Mouse (Mus musculus) midbrain, postnatal 0 days (tissue): Measurements from ENCODE around the gene Tpd52l1. TPM values are rescaled to one million over a fixed set of nuclear protein-coding genes. Genes with fewer than 3 reads are reported as not detected.

Source experiments
- ATAC-seq: fragments of 200-750 bp; cut with Nextera tagmentation; 2 replicates; pipeline ENCODE4 v1.8.0; 2017; ENCODE audit warnings: moderate number of reproducible peaks, mild to moderate bottlenecking, moderate TSS enrichment, moderate library complexity; ENCODE audit not compliant: low FRiP score
- DNase-seq: peaks from one replicate; pipeline ENCODE4 v3.0.0-alpha.2; 2015; ENCODE audit warnings: low spot score
- H3K27ac ChIP-seq: fragments of 300-500 bp; sonication (generic); 2 replicates; pipeline ENCODE4 v1.5.1; 2014; ENCODE audit warnings: low read depth, mild to moderate bottlenecking, low read length, mixed read lengths
- H3K27me3 ChIP-seq: fragments of 300-500 bp; sonication (generic); 2 replicates; pipeline ENCODE4 v1.6.1; 2014; ENCODE audit warnings: low read length, control low read depth, mixed read lengths; ENCODE audit not compliant: insufficient read depth
- H3K36me3 ChIP-seq: fragments of 300-500 bp; sonication (generic); 2 replicates; pipeline ENCODE4 v1.6.1; 2014; ENCODE audit warnings: low read length, control low read depth, mixed read lengths; ENCODE audit not compliant: insufficient read depth
- H3K4me1 ChIP-seq: fragments of 300-500 bp; sonication (generic); 2 replicates; pipeline ENCODE4 v1.6.1; 2014; ENCODE audit warnings: mild to moderate bottlenecking, control low read depth, antibody characterized with exemption, low read length, mixed read lengths; ENCODE audit not compliant: insufficient read depth
- H3K4me2 ChIP-seq: fragments of 300-500 bp; sonication (generic); 2 replicates; pipeline ENCODE4 v1.6.1; 2014; ENCODE audit warnings: low read depth, mild to moderate bottlenecking, low read length, mixed read lengths; ENCODE audit not compliant: poor library complexity, severe bottlenecking
- H3K4me3 ChIP-seq: fragments of 300-500 bp; sonication (generic); 2 replicates; pipeline ENCODE4 v1.5.1; 2014; ENCODE audit warnings: low read depth, mild to moderate bottlenecking, low read length, moderate library complexity
- H3K9ac ChIP-seq: fragments of 300-500 bp; sonication (generic); replicated peaks from 2 replicates; pipeline ENCODE4 v1.6.1; 2014; ENCODE audit warnings: mild to moderate bottlenecking, low read length, moderate library complexity, mixed read lengths; ENCODE audit not compliant: poor library complexity, severe bottlenecking
- H3K9me3 ChIP-seq: fragments of 300-500 bp; sonication (generic); 2 replicates; pipeline ENCODE4 v1.6.1; 2016; ENCODE audit warnings: low read length, control low read depth
- CTCF ChIP-seq: IDR thresholded peaks from 2 replicates; pipeline ENCODE4 v1.5.1; 2016; ENCODE audit warnings: antibody characterized with exemption, mild to moderate bottlenecking
- WGBS: fragments of 180-500 bp; shearing (Covaris S2); extraction: QIAGEN DNeasy Blood & Tissue Kit; methylation state at CpG from one replicate; pipeline ENCODE4 v1.1.7; 2014; 5-methylcytosine and 5-hydroxymethylcytosine counted together
- polyA plus RNA-seq: library from polyadenylated mRNA; unstranded; fragments of >200 nt; fragmentation: Nextera tagmentation; extraction: Ambion mirVana; gene quantifications from 2 replicates; pipeline ENCODE4 v1.2.1, GENCODE M21; 2015
- total RNA-seq: library from RNA; depleted of rRNA; stranded (reverse); fragments of >200 nt; gene quantifications from 2 replicates; pipeline ENCODE4 v1.2.3, GENCODE M21; 2014

Tpd52l1 gene
- total and polyA plus RNA-seq, 2 experiments from 2014 or later = 30.1 to 82.7 TPM

DNA sequence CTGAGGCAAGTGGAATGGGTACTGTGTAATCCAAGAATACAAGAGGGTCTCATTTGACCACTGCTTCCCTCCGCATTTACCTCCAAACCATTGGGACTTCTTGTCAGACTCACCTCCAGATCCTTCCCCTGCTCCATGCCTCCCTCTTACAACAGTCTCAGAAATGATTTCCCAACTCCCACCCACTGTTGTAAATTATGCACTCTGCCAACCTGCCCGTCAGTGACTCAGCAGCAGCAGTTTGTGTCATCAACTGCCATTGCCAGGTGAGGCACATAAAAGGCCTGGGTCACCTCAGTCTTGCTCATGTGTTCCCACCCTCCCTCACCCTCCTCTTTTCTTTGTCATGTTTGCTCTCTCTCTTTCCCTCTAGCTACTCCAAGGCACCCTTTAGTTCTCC lies 91.6 kb downstream of the Tpd52l1 start:
- WGBS = 85% methylated on average over 2 of the region's 2 CpGs
- no peaks in the 10 kb centered on the region for H3K4me1 ChIP-seq
- H3K9me3 ChIP-seq = no peaks in the 10 kb centered on the region
- no peaks in the 10 kb centered on the region for H3K36me3 ChIP-seq
- H3K4me2 ChIP-seq = no peak overlapping the region
- DNase-seq = no peak
- no peak overlapping the region for H3K4me3 ChIP-seq
- no peaks in the 10 kb centered on the region for H3K27me3 ChIP-seq
- H3K27ac ChIP-seq = no peak overlapping the region
- TF ChIP-seq CTCF = no peak
- H3K9ac ChIP-seq = no peak overlapping the region
- no peak for ATAC-seq

DNA sequence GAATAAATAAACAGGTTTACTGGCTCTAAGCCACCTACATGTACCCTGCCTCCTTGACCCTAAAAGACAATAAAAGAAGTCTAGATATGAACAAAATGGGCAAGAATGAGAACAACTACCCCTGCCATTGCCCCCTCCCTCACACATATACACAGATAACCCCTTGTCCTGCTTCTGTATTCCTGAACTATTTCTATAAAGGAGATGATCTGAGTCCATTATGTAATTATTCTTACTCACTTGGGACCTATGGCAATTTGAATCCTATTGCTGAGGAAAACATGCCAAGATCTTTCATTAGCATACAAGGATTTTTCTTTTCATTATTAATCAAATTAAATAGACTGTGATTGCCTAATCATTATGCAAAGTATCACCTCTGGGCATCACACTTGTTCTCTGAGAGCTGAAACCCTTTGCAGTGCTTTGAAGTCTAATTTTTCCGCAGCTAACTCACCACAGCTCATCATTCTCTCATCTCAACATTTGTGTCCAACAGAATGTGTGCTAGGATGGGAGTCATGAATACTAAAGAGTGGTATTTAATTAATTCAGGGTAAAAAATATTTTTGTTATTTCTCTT lies 92.8 kb downstream of the Tpd52l1 start:
- Histone ChIP-seq H3K4me1 (no peaks in the 10 kb centered on the region), H3K4me2 (no peak overlapping the region), H3K9me3 (no peaks in the 10 kb centered on the region), H3K9ac (no peak overlapping the region), H3K4me3 (no peak overlapping the region), H3K27ac (no peak overlapping the region), H3K36me3 (no peaks in the 10 kb centered on the region), H3K27me3 (no peaks in the 10 kb centered on the region)
- peak; percentile 2 for DNase-seq
- peak; percentile 50; the same call in 1 of the 2 replicates for ATAC-seq
- TF ChIP-seq CTCF = no peak
- 53% methylated on average over 1 of the region's 1 CpGs for WGBS

DNA sequence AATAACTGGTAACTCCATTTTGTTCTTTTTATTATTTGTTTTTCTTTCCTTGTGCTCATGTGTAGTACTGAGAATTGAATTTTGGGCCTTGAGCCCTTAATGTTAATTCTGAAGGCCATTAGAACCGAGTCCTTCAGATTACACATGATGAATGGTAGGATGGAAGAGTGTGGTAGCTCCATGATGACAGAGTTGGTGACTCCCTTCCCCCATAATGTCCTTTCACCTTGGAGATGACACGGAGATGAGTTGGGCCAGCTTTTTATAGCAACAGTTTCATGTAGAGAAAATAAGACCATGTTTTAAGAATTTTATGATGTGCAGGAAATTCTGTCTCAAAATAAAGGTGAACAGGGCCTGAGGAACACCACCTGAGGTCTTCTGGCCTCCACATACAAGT lies 94.7 kb downstream of the Tpd52l1 start:
- Histone ChIP-seq H3K4me2 (no peak overlapping the region), H3K9me3 (no peaks in the 10 kb centered on the region), H3K9ac (no peak overlapping the region), H3K4me1 (no peaks in the 10 kb centered on the region), H3K36me3 (no peaks in the 10 kb centered on the region), H3K27me3 (no peaks in the 10 kb centered on the region), H3K27ac (no peak overlapping the region), H3K4me3 (no peak overlapping the region)
- 91% methylated on average over 2 of the region's 2 CpGs for WGBS
- TF ChIP-seq CTCF = no peak
- DNase-seq = no peak
- ATAC-seq = no peak

DNA sequence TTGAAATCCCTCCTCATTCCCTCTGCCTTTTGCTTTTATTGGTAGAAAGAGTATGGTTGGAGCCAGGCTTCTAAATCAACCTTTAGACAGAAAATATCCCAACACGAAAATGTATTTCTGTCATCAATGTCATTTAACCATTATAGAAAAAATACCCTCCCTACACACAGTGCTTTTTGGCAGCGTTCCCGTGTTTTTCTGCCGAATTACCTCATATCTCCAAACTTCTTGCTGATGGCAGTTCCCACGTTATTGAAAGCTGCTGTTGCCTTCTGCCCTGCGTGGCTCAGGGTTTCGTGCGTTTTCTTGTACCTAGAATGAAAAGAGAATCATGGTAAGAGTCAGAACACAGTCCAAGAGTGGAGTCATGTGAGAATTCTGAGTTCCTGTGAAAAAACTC lies 99.4 kb downstream of the Tpd52l1 start:
- Histone ChIP-seq H3K27ac (no peak overlapping the region), H3K9ac (no peak overlapping the region), H3K4me2 (no peak overlapping the region), H3K4me3 (no peak overlapping the region), H3K4me1 (no peaks in the 10 kb centered on the region), H3K27me3 (no peaks in the 10 kb centered on the region), H3K36me3 (no peaks in the 10 kb centered on the region), H3K9me3 (no peaks in the 10 kb centered on the region)
- no peak for TF ChIP-seq CTCF
- WGBS = 89% methylated on average over 8 of the region's 8 CpGs
- DNase-seq = no peak
- ATAC-seq = no peak

DNA sequence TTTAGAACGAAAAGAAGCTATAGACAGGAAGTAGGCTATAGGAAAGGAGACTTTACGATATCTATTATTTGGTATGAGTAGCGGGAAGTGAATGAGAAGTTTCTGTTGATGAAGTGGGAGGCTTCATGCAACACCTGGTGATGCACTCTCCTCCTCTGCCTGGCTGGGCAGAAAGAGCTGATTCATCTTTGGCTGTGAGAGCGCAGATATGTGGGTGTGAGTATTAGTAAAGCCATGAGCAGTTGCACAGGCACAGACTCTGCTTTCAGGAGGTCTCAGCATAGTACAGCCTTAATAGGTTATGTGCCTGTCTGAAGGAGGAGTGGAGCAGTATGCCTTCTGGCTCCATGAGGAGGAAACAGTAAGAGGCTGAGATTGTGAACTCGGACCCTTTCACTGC lies 109.3 kb downstream of the Tpd52l1 start:
- WGBS = 89% methylated on average over 5 of the region's 5 CpGs
- ATAC-seq (no peak), DNase-seq (no peak)
- Histone ChIP-seq H3K9me3 (no peaks in the 10 kb centered on the region), H3K9ac (no peak overlapping the region), H3K4me1 (no peaks in the 10 kb centered on the region), H3K4me2 (no peak overlapping the region), H3K4me3 (no peak overlapping the region), H3K27ac (no peak overlapping the region), H3K36me3 (no peaks in the 10 kb centered on the region), H3K27me3 (no peaks in the 10 kb centered on the region)
- no peak for TF ChIP-seq CTCF

DNA sequence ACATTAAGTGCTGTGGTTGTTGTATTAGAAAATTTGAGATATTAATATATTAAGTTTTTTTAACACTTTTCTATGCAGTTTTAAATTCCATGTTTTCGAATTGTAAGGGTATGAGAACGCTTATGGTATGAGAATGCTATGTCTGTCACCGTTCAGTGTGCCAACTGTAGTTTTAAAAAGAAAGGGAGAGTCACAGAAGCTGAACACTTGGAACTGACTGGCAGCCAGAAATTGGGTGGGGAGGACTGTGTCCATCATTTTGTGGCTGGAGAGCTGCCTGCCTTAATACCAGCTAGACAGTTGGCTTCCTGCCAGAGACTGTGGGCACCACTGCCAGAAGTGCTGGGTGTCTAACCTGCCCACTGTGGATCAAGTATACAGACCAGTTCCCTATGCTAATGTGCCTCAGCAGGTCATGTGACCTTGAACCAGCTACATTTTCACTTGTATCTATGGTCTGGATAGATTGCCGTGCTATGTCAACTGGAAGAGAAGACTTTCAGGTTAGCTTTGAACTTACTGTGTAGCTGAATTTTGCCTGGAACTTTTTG lies 114.5 kb downstream of the Tpd52l1 start:
- Histone ChIP-seq H3K4me1 (no peaks in the 10 kb centered on the region), H3K9ac (no peak overlapping the region), H3K36me3 (peaks cover 6% of the 10 kb centered on the region; the same call in 1 of the 2 replicates), H3K27ac (no peak overlapping the region), H3K4me2 (no peak overlapping the region), H3K4me3 (no peak overlapping the region), H3K27me3 (no peaks in the 10 kb centered on the region), H3K9me3 (no peaks in the 10 kb centered on the region)
- 83% methylated on average over 4 of the region's 4 CpGs for WGBS
- peak; percentile 15; the same call in 1 of the 2 replicates for ATAC-seq
- DNase-seq = peak; percentile 62
- no peak for TF ChIP-seq CTCF
